Mouse (Mus musculus) inflammation-experienced regulatory T-cells, adult 16 weeks (primary cell): ENCODE data around the gene Slc25a38. TPM values are rescaled to one million over a fixed set of nuclear protein-coding genes. Genes with fewer than 3 reads are reported as not detected.

Source experiments
- polyA plus RNA-seq: library from polyadenylated mRNA; unstranded; fragments of 100-300 nt; shearing (Covaris generic); gene quantifications from one replicate; pipeline ENCODE4 v1.2.1, GENCODE M21; 2017

The Slc25a38 gene
- 56.7 TPM for polyA plus RNA-seq

GRCm38 (mm10) chr9:120110211-120111018 is at the start of gene Slc25a38:
TSS of gene Slc25a38 (plus strand) at chr9:120110374.

GRCm38 (mm10) chr9:120069779-120070178 is 40.4 kb upstream of the Slc25a38 start, which contains the start of gene Cx3cr1:
TSS of gene Cx3cr1 (minus strand) at chr9:120069879.

DNA sequence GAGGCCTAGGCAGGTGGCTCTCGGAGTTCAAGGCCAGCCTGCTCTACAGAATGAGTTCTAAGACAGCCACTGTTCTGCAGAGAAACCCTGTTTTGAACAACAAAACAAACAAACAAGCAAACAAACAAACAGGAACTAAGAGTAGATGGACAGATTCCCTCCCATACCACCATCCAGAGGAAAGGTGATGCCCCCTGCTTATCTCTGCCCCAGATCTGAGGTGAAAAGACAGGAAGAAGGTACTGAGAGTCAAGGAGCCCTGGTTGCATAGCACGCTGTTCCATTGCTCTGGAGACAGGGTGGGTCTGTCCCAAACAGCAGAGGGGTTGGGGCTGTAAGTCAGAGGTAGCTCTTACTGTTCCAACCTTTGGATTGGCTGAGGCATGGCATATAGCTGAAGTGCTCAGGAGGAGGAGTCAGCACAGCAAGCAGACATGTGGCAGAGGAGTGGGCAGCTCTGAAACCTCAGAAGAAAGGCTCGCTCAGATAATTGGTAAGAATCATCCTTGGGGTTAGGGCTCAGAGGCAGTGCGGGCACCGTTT is 18.4 kb upstream of the Slc25a38 start, which contains the start of gene Ccr8:
Gene Ccr8, plus strand, starts transcription at position 419 of the 543 bp plus-strand sequence.

DNA sequence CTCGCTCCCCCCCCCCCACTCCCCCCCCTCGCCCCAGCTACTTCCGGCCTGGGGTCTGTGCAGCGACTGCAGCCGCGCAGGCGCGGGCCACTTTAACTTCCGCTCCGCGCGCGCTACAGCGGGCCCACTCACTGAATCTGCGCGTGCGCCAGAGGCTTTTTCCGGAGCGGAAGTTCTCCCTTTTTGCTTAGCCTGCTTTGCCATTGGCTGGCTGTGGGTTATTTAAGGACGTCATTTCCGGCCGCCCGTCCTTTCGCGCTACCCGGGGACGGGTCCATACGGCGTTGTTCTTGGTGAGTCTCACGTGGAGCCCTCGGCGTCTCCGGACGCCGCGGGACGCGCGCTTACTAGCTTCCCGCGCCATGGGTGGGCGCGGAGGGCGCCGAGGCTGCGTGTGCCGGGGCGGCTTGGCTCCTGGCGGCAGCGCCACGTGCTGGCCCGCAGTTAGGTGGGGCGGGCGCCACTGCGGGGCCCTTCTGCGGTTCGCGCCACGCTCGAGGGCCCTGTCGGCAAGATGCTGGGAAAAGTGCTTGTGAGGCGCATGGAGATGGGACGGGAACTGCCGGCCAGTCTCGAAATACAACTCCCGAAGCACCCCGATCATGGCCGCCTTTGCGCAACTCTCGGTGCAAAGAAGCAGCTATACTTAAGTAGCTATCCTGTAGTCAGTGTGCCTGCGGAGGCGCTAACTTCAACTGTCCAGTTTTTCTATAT is 17.5 kb downstream of the Slc25a38 start, which contains the start of gene Rpsa:
Gene Rpsa, plus strand, starts transcription at position 152 of the 714 bp plus-strand sequence.

DNA sequence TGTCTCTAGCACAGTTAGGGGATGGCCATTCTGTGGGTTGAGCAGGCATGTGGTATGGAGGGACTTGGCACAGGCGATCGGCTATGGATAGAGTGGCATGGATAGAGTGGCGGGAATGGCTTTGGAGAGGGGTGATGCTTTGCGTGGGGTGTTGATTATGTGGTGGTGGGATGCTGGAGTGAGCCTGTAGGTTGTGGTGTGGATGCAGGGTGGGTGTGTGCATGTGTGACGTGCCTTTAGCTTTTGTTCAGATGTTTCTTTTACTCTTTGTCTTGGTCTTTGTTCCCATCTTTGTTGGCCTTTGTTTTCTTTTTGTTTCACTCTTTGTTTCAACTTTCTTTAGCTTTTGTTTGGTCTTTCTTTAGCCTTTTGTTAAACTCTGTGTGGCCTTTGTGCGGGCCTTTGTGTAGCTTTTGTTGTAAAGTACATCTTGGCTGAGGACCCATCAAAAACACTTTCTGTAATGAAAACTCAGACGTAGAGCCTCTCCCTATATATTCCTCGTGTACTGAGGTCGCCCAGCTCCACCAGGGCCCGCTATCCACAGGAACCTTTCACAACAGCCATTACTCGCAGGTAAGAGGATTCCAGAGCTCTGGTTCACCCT is 39.2 kb downstream of the Slc25a38 start, which contains the start of gene Mobp:
Gene Mobp, plus strand, starts transcription at position 486 of the 607 bp plus-strand sequence.

Other genes starting within 250 kb of the Slc25a38 start
- gene Wdr48, start 215.5 kb upstream of the Slc25a38 start, polyA plus RNA-seq, result 76.9 TPM
- 15.9 TPM for gene Gorasp1, start 172.8 kb upstream of the Slc25a38 start, polyA plus RNA-seq
- gene Ttc21a, start 172.8 kb upstream of the Slc25a38 start, polyA plus RNA-seq, result 0.09 TPM
- 65.0 TPM for gene Csrnp1, start 125.7 kb upstream of the Slc25a38 start, polyA plus RNA-seq
- not detected for gene Xirp1, start 86.8 kb upstream of the Slc25a38 start, polyA plus RNA-seq
- gene Cx3cr1, start 40.5 kb upstream of the Slc25a38 start, polyA plus RNA-seq, result 0.44 TPM
- gene Ccr8, start 18.3 kb upstream of the Slc25a38 start, polyA plus RNA-seq, result 127 TPM
- gene Rpsa, start 17.3 kb downstream of the Slc25a38 start, polyA plus RNA-seq, result 1,547 TPM
- 0.13 TPM for gene Mobp, start 39.3 kb downstream of the Slc25a38 start, polyA plus RNA-seq
- gene Myrip, start 191.1 kb downstream of the Slc25a38 start, polyA plus RNA-seq, result not detected